Mouse (Mus musculus): Measurements from ENCODE around the gene Elmo3.

Gene Elmo3

DNA sequence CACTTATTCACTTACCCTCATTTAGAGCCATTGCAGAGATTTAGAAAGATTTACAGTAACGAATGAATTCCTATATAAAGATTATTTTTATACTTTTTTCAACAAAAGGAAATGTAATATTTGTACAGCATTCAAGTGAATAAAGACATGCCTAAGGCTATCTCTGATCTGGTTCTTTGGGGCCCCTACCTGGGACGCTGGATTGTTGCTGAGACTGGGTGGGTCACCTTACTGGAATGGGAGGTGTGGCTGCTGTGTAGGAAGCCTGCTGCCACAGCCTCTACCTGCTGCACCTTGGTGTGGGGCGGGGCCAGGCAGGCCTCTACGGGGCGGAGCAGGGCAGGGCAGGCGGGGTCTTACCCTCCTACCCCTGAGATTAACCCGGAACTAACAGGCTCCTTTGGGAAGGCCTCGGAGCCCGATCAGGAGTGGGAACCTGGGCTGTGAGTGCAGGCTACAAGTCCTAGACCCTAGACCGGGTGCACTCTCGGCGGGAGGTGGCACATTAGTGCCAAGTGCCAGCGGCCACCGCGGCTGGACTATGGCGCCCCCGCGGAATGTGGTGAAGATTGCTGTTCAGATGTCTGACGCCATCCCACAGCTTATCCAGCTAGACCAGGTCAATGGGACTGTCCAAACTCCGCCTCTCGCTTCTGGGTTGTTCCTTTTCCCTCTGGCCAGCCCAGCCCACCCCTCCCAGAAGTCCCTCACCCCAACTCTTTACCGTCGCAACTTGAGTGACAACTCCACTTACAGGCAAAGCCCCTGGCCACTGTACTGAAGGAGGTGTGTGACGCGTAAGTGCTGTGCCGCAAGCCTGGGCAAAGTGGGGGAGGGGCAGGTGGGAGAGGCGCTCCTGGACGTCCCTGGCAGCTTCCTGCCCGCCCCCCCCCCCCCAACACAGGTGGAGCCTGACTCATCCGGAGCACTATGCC lies at the start of gene Elmo3:
Elmo3 (plus strand) TSS at position 391 of the 935 bp plus-strand sequence.
- peak; percentile 64 for DNase-seq (ENCODE audit: low read depth)

DNA sequence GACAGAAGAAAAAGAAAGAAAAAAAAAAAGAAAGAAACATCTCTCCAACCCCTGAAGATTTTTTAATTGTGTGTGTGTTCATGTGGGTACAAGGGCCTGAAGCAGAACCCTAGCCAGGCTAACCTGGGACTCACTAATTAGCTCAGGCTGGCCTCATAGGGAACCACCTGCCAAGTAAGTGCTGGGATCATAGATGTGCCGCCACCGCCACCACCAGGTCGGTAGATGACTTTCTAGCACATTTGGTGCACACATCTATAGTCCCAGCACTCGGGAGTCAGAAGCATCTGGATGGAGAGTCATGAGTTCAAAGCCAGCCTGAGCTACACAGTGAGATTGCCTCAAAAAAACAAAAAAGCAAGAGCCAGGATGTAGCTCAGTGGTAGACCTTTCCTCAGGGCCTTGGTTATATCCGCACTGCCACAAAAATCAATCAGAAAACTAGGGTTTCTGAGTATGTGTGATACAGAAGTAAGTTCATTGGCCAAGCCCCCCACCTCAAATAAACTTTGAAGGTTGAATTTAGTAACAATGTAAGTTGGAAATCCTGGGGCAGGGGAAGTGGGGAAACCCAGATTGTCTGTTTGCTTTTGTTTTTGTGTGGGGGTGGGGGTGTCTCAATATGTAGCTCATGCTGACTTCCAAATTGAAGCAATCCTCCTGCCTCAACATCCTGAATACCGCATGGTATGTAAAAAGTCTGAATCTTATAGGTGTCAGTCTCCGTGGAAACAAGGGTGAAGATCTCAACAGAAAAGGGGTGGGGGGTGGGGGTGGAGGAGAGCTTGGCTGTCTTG lies 47.9 kb upstream of the Elmo3 start:
- no peak for DNase-seq (ENCODE audit: low read depth)

DNA sequence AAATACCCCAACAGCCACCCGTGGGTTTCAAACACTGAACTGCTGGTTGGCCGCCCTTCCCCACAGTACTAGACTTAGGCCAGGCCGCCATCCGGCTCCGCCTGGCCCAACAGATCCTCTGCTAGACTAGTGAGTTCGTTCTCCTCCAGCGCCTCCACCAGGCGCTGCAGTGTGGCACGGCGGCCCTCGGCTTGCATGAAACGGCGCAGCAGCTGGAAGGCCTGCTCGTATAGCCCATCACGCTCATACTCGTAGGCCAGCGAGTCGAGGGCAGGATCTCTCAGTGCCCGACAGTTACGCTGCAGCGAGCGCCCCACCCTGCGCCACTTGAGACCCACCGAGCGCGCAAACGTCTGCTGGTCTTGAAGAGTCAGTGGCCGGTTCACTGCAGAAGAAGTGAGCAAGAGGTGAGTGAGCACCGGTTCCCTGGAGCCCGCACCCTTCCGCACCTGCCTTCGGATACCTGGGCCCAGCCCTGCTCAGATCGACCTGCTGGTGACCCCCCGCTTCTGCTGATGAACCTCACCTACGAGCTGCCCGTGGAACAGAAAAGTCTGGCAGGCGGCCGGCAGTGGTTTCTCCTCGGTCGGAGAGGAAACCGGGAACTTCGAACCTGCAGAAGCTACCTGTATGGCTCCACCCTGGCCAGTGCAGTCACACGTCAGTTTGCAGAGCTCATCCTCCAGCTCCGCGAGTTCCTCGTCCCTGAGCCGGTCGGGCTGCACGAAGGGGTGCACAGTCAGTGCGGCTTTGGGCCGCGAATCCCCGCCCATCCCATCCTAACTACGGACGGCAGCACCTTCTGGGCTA lies 46.3 kb upstream of the Elmo3 start:
- no peak for DNase-seq (ENCODE audit: low read depth)

DNA sequence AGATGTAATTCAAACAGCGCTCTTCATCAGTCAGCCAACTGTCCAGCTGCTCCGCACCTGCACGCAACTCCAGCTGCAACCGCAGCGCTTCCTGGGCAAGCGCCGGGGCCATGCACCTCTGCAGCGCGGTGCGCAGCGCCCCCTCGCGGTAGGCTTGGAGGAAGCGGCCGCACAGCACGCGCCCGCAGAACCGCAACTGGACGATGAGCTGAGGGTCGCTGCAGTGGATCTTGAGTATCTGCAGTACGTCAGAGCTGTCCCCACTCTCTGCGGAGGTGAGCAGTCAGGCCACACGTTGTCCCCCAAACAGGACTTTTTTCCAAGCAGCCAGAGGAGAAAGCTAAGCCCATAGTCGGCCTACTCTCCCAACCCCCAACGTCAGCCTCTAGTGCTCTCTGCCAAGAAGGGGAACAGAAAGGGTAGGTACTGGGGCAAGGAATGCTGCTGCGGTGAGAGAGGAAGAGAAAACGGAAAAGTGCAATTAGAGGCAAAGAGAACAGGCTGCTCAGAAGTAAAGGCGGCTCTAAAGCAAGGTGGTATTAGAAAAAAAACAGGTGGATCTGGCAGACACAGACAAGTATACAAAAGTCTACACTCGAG lies 45.6 kb upstream of the Elmo3 start:
- DNase-seq (ENCODE audit: low read depth): peak; percentile 82

DNA sequence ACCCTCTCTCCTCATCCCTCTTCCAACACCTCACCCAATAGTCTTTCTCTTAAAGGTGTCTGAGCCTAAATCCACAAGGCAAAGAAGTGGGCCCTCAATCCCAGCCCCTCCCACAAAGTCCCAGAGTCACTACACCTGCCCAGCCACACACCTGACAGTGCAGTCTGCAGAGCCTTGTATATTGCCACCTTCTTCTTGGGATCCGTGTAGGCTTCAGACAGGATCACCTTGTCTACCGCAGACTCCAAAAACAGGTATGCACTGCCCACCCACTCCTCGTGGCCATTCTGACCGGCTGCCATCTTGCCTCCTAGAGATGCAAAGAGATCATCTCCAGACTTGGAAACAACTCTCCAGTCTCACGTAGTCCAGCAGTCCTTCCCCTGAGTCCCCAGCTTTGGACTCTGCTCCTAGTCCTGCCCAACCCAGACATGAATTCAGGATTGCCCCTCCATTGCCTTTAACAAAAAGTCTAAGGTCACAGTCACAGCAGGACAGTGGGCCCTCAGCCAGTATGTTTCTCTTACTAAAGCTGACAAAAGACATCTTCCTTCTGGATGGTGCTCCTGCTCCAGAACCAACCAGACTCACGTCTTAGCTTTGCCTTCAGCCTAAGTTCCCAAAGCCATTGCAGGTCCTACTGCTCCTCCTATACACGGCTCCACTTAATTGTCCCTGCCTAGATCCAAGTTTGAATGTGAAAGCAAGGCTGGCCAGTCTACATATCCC lies 44.9 kb upstream of the Elmo3 start:
- no peak for DNase-seq (ENCODE audit: low read depth)

DNA sequence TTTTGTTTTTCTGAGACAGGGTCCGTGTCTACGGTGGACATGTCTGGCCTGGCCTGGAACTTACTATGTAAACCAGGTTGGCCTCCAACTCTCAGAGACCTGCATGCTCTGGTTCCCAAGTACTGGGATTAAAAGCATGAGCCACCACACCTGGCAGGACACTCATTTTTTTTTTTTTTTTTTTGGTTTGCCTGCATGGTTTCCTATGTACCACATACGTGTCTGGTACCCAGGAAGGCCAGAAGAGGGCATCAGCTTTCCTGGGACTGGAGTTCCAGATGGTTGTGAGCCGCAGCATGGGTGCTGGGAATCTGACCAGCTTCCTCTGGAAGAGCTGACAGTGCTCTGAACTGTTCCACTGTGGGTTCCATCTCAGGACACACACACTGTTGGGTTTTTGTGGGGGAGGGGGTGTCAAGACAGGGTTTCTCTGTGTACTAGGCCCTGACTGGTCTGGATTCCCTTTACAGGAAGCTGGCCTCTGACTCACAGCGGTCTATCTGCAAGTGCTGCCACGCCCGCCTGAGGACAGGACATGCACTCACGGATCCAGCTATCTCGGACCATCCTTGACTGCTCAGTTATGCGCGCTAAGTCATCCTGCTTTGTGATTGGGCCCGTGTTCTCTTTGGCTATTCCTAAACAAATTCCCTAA lies 43.9 kb upstream of the Elmo3 start:
- no peak for DNase-seq (ENCODE audit: low read depth)

DNA sequence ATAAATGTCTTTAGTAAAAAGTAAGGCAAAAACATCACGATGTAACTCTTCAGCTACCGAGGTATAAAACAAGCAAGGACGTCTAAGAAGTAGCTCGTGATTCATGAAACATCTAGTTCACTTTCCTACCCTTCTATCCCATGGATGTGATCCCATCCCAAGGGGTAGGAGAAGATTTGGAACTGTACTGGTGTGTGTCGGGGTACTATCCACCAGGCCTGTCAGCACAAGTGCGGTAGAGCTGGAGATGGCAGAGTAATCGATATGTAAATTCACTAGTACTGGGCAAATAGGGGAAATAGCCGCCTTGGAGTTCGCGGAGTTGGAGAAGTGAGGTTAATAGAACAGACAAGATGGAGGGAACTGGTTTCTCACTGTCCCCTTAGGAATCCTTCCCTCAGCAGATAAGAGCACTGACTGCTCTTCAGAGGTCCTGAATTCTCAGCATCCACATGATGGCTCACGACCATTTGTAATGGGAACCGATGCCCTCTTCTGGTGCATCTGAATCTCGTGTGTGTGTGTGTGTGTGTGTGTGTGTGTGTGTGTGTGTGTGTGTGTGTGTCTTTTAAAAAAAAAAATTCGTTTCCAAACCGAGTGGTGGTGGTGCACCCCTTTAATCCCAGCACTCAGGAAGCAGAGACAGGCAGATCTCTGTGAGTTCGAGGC lies 42.0 kb upstream of the Elmo3 start:
- no peak for DNase-seq (ENCODE audit: low read depth)

DNA sequence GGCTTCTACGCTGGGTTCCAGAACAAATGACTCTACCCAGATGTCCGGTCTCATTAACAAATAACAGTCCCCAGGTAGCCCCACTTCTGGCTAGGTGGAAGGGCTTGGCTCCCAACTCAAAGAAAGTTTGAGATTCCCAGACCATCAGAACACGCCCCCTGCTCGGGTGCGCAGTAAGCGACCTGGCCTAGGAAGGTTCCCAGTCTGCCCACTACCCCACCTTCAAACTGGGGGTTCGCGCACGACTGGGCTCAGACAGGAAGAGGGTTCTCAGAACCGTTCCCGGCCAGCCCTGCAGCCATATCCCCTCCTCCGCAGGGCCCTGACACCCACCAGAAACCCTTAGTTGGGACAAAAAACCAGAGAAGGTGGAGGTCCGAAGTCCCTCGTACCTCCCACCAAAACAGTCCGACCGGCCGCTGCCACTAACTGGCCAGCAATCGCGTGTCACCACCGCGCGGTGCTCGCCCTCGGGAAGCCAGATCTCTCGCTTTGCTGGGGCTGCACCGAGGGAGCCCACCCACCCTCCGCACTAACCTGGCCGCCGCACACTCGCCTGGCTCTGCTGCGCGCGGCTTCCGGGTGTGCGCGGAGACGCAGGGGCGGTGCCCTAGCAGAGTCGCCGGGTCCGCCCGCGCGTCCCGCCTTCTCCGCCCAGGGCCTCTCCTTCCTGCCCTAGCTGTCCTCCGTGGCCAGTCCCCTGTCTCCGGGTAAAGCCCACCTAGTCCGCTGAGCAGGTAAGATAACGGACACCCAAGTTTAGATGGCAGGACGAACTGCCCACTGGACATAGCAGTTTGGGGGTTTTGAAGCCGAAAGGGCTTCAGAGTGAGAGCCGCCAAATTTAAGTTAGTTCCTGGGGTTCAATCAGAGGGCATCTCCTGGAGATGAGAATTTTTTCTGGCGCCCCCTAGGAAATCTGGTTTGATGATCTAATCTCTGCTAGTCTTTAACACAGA lies 41.1 kb upstream of the Elmo3 start, which contains the start of the genes Tradd and Fbxl8:
Tradd (minus strand) TSS at position 586 of the 959 bp plus-strand sequence.
Fbxl8 (plus strand) TSS at position 625 of the 959 bp plus-strand sequence.
- peak; percentile 75 for DNase-seq (ENCODE audit: low read depth)

DNA sequence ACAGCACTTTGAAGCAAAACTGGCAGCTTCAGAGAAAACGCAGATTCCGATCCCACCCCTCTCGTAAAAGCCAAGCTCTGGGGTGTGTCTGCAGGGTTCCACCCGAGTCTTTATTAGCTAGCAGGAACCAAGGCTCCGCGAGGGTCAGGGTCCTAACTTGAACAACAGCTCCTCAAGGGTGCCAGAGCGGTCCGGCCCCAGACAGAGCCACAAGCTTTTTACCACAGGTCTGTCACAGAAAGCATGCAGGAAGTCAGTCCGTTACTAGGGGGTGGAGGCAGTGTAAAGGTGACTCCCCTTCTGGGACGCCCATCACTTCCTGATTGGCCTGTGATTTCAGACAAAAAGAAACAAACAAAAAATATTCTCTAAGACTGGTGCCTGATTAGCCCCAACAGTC lies 40.3 kb upstream of the Elmo3 start:
- peak; percentile 78 for DNase-seq (ENCODE audit: low read depth)

DNA sequence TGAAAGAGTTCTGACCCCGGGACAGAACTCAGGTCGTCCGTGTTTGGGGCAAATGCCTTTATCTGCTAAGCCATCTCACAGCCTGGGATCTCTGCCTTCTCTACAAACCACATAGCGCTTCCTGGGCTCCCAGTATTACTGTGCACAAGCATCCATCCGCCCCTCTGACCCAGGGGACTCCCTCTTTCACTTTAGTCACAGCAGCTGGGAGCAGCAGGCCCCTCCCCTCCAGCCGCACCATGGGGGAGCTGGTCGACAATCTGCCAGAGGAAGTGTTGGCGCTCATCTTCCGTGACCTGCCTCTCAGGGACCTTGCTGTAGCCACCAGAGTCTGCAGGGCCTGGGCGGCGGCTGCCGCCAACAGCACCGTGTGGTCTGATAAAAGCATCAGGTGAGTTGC lies 38.6 kb upstream of the Elmo3 start:
- peak; percentile 43 for DNase-seq (ENCODE audit: low read depth)

DNA sequence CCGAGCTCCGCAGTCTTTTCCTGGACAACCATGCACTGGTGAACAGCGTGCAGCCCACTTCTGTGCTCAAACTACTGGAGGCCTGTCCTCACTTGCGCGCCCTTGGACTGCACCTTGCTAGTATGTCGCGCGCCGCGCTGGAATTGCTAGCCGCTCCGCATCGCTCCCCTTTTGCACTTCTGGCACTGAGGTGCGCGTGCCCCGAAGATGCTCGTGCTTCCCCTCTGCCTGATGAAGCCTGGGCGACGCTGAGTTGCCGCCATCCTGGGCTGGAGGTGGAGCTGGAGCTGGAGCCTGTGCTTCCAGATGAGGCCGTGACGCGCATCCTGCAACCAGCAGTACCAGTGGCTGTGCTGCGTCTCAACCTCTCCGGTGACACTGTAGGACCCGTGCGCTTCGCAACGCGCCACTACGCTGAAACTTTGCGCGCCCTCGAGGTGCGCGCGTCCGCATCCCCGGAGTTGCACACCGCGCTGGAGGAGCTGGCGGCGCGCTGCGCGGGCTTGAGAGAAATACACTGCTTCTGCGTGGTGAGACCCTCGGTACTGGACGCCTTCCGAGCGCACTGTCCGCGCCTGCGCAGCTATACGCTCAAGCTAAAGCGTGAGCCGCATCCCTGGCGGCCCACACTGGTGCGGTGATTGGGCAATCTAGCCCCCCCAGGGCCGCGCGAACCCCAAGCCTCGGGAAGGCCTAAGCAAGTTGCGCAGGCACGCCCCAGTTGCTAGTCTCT lies 36.9 kb upstream of the Elmo3 start:
- no peak for DNase-seq (ENCODE audit: low read depth)

DNA sequence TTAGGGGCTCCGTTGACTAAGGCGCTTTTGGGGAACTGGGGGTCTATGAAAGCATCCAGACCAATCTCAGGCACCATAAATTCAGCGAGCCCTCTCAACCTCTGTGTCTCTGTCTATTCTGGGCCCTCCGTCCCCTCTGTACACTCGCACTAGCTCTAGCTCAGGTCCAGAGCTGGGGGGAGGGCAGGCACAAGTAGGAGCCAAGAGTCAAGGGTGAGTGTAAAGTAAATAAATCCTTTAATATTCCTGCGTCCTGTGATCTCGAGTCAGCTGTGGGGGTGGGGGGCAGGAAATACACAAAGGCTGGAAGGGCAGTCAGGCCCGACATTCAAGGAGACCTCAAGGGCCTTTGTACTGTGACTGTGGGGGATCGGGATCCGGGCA lies 36.3 kb upstream of the Elmo3 start:
- no peak for DNase-seq (ENCODE audit: low read depth)

DNA sequence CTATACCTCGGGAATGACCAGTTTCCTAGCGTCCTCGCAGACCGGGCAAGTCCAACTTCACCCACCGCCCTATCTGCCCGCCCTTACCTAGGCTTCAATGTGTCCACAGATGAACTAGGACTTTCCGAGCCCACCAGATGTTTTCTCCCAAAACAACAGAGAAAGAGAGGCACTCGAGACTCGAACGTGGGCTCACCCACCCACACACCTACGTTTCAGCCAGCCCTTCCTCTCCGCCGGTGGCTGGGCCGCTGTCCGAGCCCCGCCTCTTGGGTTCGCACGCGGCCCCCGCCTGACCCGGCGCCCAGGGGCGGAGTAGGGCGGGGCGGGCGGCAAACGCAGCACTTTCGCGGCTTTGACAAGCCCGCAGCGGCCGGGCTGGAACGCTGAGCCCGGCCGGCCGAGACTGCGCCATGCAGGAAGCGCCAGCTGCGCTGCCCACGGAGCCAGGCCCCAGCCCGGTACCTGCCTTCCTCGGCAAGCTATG lies 35.9 kb upstream of the Elmo3 start, which contains the start of gene Hsf4:
Hsf4 (plus strand) TSS at position 341 of the 487 bp plus-strand sequence.
- no peak for DNase-seq (ENCODE audit: low read depth)

DNA sequence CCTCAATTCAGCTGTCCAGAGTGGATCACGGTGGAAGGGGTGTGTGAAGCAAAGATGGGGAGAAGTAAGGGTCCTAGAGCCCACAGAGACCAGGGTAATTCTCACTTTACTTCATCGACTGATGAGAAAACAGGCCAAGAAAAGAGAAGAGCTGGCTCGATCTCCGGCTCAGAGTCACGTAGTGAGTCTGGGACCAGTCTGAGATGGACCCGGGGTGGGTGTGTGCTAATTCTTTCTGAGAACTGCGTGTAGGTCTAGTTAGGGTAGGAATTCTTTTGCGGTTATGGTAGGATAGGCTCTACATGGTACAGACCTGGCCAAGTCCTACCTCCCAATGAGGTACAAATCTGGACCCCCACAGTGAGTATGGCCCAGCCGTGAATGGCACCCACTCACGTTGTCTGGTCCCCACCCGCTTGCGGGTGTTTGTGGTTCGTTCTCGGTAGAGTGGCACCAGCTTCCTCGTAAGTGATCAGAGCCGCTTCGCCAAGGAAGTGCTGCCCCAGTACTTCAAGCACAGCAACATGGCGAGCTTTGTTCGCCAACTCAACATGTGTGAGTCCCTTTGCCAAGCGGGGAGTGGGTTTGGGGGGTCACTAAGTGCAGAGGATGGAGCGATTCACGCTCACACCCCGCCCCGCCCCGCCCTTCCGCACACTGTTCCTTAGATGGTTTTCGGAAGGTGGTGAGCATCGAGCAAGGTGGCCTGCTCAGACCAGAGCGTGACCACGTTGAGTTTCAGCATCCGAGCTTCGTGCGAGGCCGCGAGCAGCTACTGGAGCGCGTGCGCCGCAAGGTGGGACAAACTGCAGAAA lies 35.1 kb upstream of the Elmo3 start:
- peak; percentile 49 for DNase-seq (ENCODE audit: low read depth)

DNA sequence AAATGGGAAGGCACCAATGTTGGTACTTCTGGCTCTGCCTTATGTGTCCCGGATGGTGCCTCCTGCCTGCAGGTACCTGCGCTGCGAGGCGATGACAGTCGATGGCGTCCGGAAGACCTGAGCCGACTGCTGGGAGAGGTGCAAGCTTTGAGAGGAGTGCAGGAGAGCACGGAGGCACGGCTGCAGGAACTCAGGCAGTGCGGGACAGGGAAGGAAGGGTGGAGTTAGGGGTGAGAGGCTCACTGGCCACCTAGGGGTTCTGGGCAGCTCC lies 34.5 kb upstream of the Elmo3 start:
- DNase-seq (ENCODE audit: low read depth): peak; percentile 42

DNA sequence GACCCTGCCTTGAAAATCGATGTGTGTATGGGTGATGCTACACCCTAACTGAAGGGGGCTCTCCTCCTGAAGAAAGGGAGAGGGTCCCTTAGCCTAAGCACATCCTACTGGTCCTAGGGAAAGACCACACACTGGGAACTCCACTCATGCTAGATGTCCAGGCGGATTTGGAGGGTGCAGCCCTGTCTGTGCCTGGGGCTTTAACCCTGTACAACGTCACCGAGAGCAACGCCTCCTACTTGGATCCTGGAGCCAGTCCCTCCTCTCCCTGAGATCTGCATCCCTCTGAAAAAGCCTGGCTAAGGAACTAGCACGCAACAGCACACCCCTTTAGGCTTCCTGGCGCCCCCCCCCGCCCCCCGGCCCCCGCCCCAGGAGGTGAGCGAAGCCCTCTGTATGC lies 30.0 kb upstream of the Elmo3 start:
- no peak for DNase-seq (ENCODE audit: low read depth)

DNA sequence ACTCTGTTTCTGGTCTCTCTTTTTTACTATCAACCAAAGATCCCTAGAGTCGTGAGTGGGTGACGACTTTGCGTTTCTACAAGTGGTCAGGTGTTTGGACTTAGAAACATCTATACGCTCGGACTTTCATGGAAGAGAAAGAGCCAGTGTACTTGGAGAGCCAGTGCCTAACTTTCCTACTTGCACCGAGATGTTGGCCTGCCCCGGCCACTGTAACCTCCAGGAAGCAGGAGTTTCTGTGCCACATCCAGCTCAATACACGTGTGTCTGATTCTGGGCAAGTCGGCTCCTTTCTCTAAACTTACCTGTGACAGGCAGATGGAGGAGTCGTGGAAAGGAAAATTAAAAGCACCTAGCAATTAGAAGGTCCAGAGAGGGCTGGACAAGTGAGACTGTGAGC lies 29.6 kb upstream of the Elmo3 start, which contains the start of gene Nol3:
Nol3 (plus strand) TSS at position 301 of the 400 bp plus-strand sequence.
- DNase-seq (ENCODE audit: low read depth): no peak

Data from naive thymus-derived CD4-positive, alpha-beta T cell, adult 2 months (primary cell).